Mouse (Mus musculus) adrenal gland, postnatal 10 days (tissue): Measurements from ENCODE around the gene Kctd17. TPM values are rescaled to one million over a fixed set of nuclear protein-coding genes. Genes with fewer than 3 reads are reported as not detected.

Experiments used
- DNase-seq: peaks from one replicate; pipeline ENCODE4 v3.0.0; 2021; ENCODE audit warnings: mixed read lengths
- total RNA-seq, 2 experiments: library from RNA; stranded (reverse); gene quantifications; 2 replicates each; pipeline ENCODE4 v1.2.3; 2021

Gene Kctd17
- total RNA-seq, 2 experiments from 2014 or later = 85.2 to 94.8 TPM

GRCm38 (mm10) chr15:78481448-78482000, 53.2 kb downstream of the Kctd17 start:
- no peak for DNase-seq

- DNase-seq = peak; percentile 43
These were observed 54.2 kb downstream of the Kctd17 start for GRCm38 (mm10) chr15:78482518-78482917.

- DNase-seq = no peak
These were observed 54.9 kb downstream of the Kctd17 start for GRCm38 (mm10) chr15:78483311-78483710.

GRCm38 (mm10) chr15:78486564-78486963, 58.2 kb downstream of the Kctd17 start:
- no peak for DNase-seq

- no peak for DNase-seq
These were observed 58.7 kb downstream of the Kctd17 start for GRCm38 (mm10) chr15:78487066-78487465.

Other genes starting within 250 kb of the Kctd17 start
- gene Pvalb, start 222.2 kb upstream of the Kctd17 start, total RNA-seq = 100 to 1,000 TPM; 132 to 141 TPM
- gene Ncf4, start 183.8 kb upstream of the Kctd17 start, total RNA-seq = 1 to 10 TPM; 4.1 to 6.3 TPM
- gene Csf2rb2, start 122.8 kb upstream of the Kctd17 start, total RNA-seq = 1 to 10 TPM; 5.8 to 6.3 TPM
- 10 to 100 TPM; 18.4 to 20.1 TPM for gene Csf2rb, start 102.8 kb upstream of the Kctd17 start, total RNA-seq
- gene Tex33, start 32.7 kb upstream of the Kctd17 start, total RNA-seq = not detected
- gene Tst, start 22.7 kb upstream of the Kctd17 start, total RNA-seq = 100 to 1,000 TPM; 179 to 204 TPM
- gene Mpst, start 22.1 kb upstream of the Kctd17 start, total RNA-seq = 10 to 100 TPM; 49.1 to 52.0 TPM
- 10 to 100 TPM; 24.7 to 59.5 TPM for gene Tmprss6, start 40.1 kb downstream of the Kctd17 start, total RNA-seq
- 1 to 10 TPM; 1.9 TPM for gene Il2rb, start 66.7 kb downstream of the Kctd17 start, total RNA-seq
- 10 to 100 TPM; 58.9 to 63.4 TPM for gene C1qtnf6, start 102.9 kb downstream of the Kctd17 start, total RNA-seq
- under 1 TPM; 0.39 to 0.42 TPM for gene Sstr3, start 116.1 kb downstream of the Kctd17 start, total RNA-seq
- gene Rac2, start 144.2 kb downstream of the Kctd17 start, total RNA-seq = 10 to 100 TPM; 21.3 to 27.1 TPM
- gene Cyth4, start 168.5 kb downstream of the Kctd17 start, total RNA-seq = 1 to 10 TPM; 7.0 to 9.9 TPM